ENCODE assay signal across 8 mouse cellular contexts in the genomic region with DNA sequence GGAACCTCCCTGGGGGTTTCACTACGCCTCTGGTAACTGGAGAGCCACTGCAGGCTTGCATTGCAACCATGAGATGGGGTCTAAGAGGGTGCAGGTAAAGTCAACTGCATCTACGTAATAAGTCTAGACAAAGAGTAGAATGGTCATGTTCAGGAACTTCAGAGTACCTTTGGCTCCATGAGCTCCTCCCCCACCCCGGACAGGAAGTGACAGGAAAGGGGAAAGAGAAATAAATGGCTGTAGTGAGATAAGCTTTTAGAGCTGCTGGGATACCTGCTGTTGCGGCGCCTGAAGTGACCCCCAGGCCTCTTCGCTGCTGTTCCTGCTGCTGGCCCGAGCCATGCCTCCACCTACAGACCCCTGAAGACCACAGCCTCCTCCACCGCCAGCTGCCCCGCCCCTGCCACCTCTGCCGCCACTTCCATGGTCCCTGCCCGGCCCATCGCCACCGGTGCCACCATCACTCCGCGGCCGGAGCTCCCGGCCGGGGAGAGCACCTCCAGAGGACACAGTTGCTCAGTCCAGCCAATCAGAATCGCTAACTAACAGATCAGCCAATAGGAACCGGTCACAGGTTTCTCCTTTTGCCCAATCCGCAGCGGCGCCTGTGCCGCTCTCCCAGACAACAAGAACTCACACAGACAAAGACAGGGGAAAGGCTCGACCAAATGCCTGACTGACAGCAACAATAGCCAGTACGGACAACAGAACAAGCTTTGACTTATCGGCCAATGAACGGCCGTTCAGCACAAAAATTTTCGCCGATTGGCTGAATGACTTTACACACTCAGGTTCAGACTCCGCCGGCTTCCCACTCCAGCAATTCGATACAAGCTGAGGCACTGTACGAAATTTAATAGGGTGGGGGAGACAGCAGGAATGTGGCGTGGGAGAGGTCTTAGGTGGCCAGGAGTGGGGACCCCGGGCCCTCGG. TPM values are rescaled to one million over a fixed set of nuclear protein-coding genes. Genes with fewer than 3 reads are reported as not detected.
DNase-seq lines count a peak whose midpoint lies in the region; ATAC-seq and TF ChIP-seq lines count a peak whose summit lies in the region.

TSS of gene Wbp1 (minus strand) at position 630 of the 933 bp plus-strand sequence.

- DNase-seq in CD8-positive naive resting alpha-beta T cell, adult 2 months (ENCODE audit: low read depth in 2 of 2, low spot score in 2 of 2): peak; percentile 87 to 89
- peak; percentile 95 for DNase-seq in c-Kit-positive CD71-negative TER-119-negative erythroid progenitor cells, embryonic 14.5 days (ENCODE audit: low read depth)
- peak; percentile 98 for DNase-seq in forebrain, embryonic 10.5 days (ENCODE audit: extremely low spot score, low spot score)
- peak; percentile 96 to 99 for DNase-seq in kidney, postnatal 25 days
- DNase-seq in liver, embryonic 14.5 days (ENCODE audit: low read depth in 3 of 3, low spot score in 3 of 3): peak; percentile 98 to 99 (median 99)
- DNase-seq in neural tube, embryonic 11.5 days (ENCODE audit: low spot score): peak; percentile 95
- peak; percentile 96 for DNase-seq in stomach, postnatal 0 days (ENCODE audit: low spot score)

- 0 out of 2 replicates have a peak, but pooled peaks have one; percentile 7 for TF ChIP-seq CTCF in liver, embryonic 14.5 days (IDR thresholded peaks at IDR 0.05; ENCODE audit: low read depth)
- TF ChIP-seq CTCF in stomach, postnatal 0 days (IDR thresholded peaks at IDR 0.05; ENCODE audit: low read depth): peak; percentile 37

- peak within 1 kb of the TSS; percentile 98 for H3K27ac ChIP-seq in forebrain, embryonic 10.5 days
- H3K27ac ChIP-seq in heart, embryonic 15.5 days: peak within 1 kb of the TSS; percentile 92
- H3K27ac ChIP-seq in liver, embryonic 14.5 days: peak within 1 kb of the TSS; percentile 84
- peak within 1 kb of the TSS; percentile 99 for H3K27ac ChIP-seq in neural tube, embryonic 11.5 days (ENCODE audit: low read depth, low read length)
- peak within 1 kb of the TSS; percentile 92 for H3K27ac ChIP-seq in stomach, postnatal 0 days (replicated peaks)

- H3K4me1 ChIP-seq in forebrain, embryonic 10.5 days: peaks cover 82% of the 10 kb centered on the region
- H3K4me1 ChIP-seq in heart, embryonic 15.5 days (replicated peaks): peaks cover 49% of the 10 kb centered on the region
- peaks cover 20 to 34% of the 10 kb centered on the region in 2 experiments for H3K4me1 ChIP-seq in liver, embryonic 14.5 days (replicated peaks; ENCODE audit: control insufficient read depth in 2 of 2, insufficient read depth in 2 of 2, low read length in 1 of 2)
- H3K4me1 ChIP-seq in neural tube, embryonic 11.5 days (ENCODE audit: control insufficient read depth, insufficient read depth, low read length): peaks cover 36% of the 10 kb centered on the region
- H3K4me1 ChIP-seq in stomach, postnatal 0 days (replicated peaks; ENCODE audit: control insufficient read depth, insufficient read depth): no peaks in the 10 kb centered on the region; the same call in none of the 2 replicates

- peak within 1 kb of the TSS; percentile 95 for H3K4me2 ChIP-seq in heart, embryonic 15.5 days
- peak within 1 kb of the TSS; percentile 96 for H3K4me2 ChIP-seq in liver, embryonic 14.5 days (ENCODE audit: low read depth)
- H3K4me2 ChIP-seq in neural tube, embryonic 11.5 days (ENCODE audit: low read depth): peak within 1 kb of the TSS; percentile 93
- peak within 1 kb of the TSS; percentile 99 for H3K4me2 ChIP-seq in stomach, postnatal 0 days (replicated peaks; ENCODE audit: low read depth)

- peak; percentile 96 for ATAC-seq in heart, embryonic 15.5 days (replicated peaks; ENCODE audit: insufficient number of reproducible peaks, insufficient read depth, low FRiP score, low read depth)
- ATAC-seq in liver, embryonic 14.5 days (ENCODE audit: insufficient read depth): peak; percentile 92
- ATAC-seq in neural tube, embryonic 11.5 days (ENCODE audit: insufficient read depth, low FRiP score, low TSS enrichment): peak; percentile 96
- ATAC-seq in stomach, postnatal 0 days (ENCODE audit: low FRiP score, low TSS enrichment): peak; percentile 96

- no peak for TF ChIP-seq EP300 in liver, embryonic 14.5 days (IDR thresholded peaks at IDR 0.05; ENCODE audit: low read depth)
- no peak for TF ChIP-seq EP300 in stomach, postnatal 0 days (optimal IDR thresholded peaks at IDR 0.05)

- peak within 1 kb of the TSS; percentile 77 for H3K4me3 ChIP-seq in forebrain, embryonic 10.5 days
- H3K4me3 ChIP-seq in heart, embryonic 15.5 days: peak within 1 kb of the TSS; percentile 77
- H3K4me3 ChIP-seq in liver, embryonic 14.5 days (ENCODE audit: insufficient read depth in 1 of 2, low read depth in 2 of 2, low read length in 2 of 2): peak within 1 kb of the TSS; percentile 67 to 91
- H3K4me3 ChIP-seq in neural tube, embryonic 11.5 days (ENCODE audit: low read depth, low read length): peak within 1 kb of the TSS; percentile 81
- H3K4me3 ChIP-seq in stomach, postnatal 0 days (ENCODE audit: low read depth, low read length): peak within 1 kb of the TSS; percentile 70

- H3K36me3 ChIP-seq in forebrain, embryonic 10.5 days (replicated peaks): peaks cover 46% of the 10 kb centered on the region
- peaks cover 16% of the 10 kb centered on the region; the same call in 1 of the 2 replicates for H3K36me3 ChIP-seq in heart, embryonic 15.5 days
- H3K36me3 ChIP-seq in liver, embryonic 14.5 days (replicated peaks; ENCODE audit: control insufficient read depth, insufficient read depth, low read depth): peaks cover 4% of the 10 kb centered on the region
- H3K36me3 ChIP-seq in neural tube, embryonic 11.5 days (ENCODE audit: control insufficient read depth, insufficient read depth, low read length): peaks cover 9% of the 10 kb centered on the region
- peaks cover 5% of the 10 kb centered on the region for H3K36me3 ChIP-seq in stomach, postnatal 0 days (ENCODE audit: control insufficient read depth, insufficient read depth, low read length)

- H3K9me3 ChIP-seq in forebrain, embryonic 10.5 days: no peaks in the 10 kb centered on the region
- no peaks in the 10 kb centered on the region for H3K9me3 ChIP-seq in heart, embryonic 15.5 days (replicated peaks)
- no peaks in the 10 kb centered on the region for H3K9me3 ChIP-seq in liver, embryonic 14.5 days (ENCODE audit: control insufficient read depth, low read length)
- no peaks in the 10 kb centered on the region for H3K9me3 ChIP-seq in neural tube, embryonic 11.5 days (ENCODE audit: control insufficient read depth, low read length)
- no peaks in the 10 kb centered on the region for H3K9me3 ChIP-seq in stomach, postnatal 0 days (ENCODE audit: control insufficient read depth, low read length)

- under 1% methylated on average over 38 of the region's 38 CpGs for WGBS in forebrain, embryonic 10.5 days
- under 1% methylated on average over 38 of the region's 38 CpGs for WGBS in heart, embryonic 15.5 days
- under 1% methylated on average over 38 of the region's 38 CpGs for WGBS in liver, embryonic 14.5 days (ENCODE audit: insufficient replicate concordance)
- WGBS in neural tube, embryonic 11.5 days: under 1% methylated on average over 37 of the region's 38 CpGs
- WGBS in stomach, postnatal 0 days: under 1% methylated on average over 38 of the region's 38 CpGs

- H3K27me3 ChIP-seq in forebrain, embryonic 10.5 days (ENCODE audit: poor library complexity, severe bottlenecking): no peaks in the 10 kb centered on the region
- H3K27me3 ChIP-seq in heart, embryonic 15.5 days: no peaks in the 10 kb centered on the region
- no peaks in the 10 kb centered on the region for H3K27me3 ChIP-seq in liver, embryonic 14.5 days (ENCODE audit: control insufficient read depth, insufficient read depth, low read length)
- H3K27me3 ChIP-seq in neural tube, embryonic 11.5 days (ENCODE audit: control insufficient read depth, insufficient read depth, low read length): no peaks in the 10 kb centered on the region
- H3K27me3 ChIP-seq in stomach, postnatal 0 days (ENCODE audit: control insufficient read depth, insufficient read depth, low read length): no peaks in the 10 kb centered on the region

- peak within 1 kb of the TSS; percentile 82 for H3K9ac ChIP-seq in heart, embryonic 15.5 days
- peak within 1 kb of the TSS; percentile 82 for H3K9ac ChIP-seq in liver, embryonic 14.5 days (replicated peaks)
- peak within 1 kb of the TSS; percentile 96 for H3K9ac ChIP-seq in neural tube, embryonic 11.5 days (ENCODE audit: low read length)
- peak within 1 kb of the TSS; percentile 73 for H3K9ac ChIP-seq in stomach, postnatal 0 days (ENCODE audit: low read length)

RNA-seq across cellular contexts. Expression of gene Wbp1, which starts in this region (rescaled TPM):
- polyA plus RNA-seq in forebrain, embryonic 10.5 days (2016; fragmentation: Nextera tagmentation; extraction: Ambion mirVana): 125 and 137 TPM in 2 replicates
- polyA plus RNA-seq in heart, embryonic 15.5 days (2015; fragmentation: Nextera tagmentation; extraction: Ambion mirVana): 81.9 and 99.5 TPM in 2 replicates
- 27.7 and 33.6 TPM in 2 replicates for polyA plus RNA-seq in liver, embryonic 14.5 days (2012; rRNA removed)
- polyA plus RNA-seq in liver, embryonic 14.5 days (2014; fragmentation: Nextera tagmentation; extraction: Ambion mirVana): 22.0 and 27.1 TPM in 2 replicates
- 169 and 177 TPM in 2 replicates for polyA plus RNA-seq in neural tube, embryonic 11.5 days (2014; fragmentation: Nextera tagmentation; extraction: Ambion mirVana)
- 57.4 and 59.4 TPM in 2 replicates for polyA plus RNA-seq in stomach, postnatal 0 days (2015; fragmentation: Nextera tagmentation; extraction: Ambion mirVana)

Comparison
In these comparisons a context has a peak if more than half of its experiments do, and no peak if none do; other contexts are left out.
1. Peak in every context shown above with its lines: DNase-seq, ATAC-seq, H3K4me3 ChIP-seq and H3K27ac ChIP-seq.